Mouse (Mus musculus): Measurements from ENCODE around the gene Tph1.

The Tph1 gene

GRCm38 (mm10) chr7:46597006-46597405, 75.3 kb downstream of the Tph1 start:
- no peak for DNase-seq

All from kidney, adult 18-20 months (tissue).